Mouse (Mus musculus) stomach, embryonic 16.5 days (tissue): Measurements from ENCODE around the gene Slc35d2. TPM values are rescaled to one million over a fixed set of nuclear protein-coding genes. Genes with fewer than 3 reads are reported as not detected.

Experiments used
- ATAC-seq: fragments of 200-750 bp; cut with Nextera tagmentation; 2 replicates; pipeline ENCODE4 v1.8.0; 2017; ENCODE audit warnings: moderate number of reproducible peaks, moderate TSS enrichment; ENCODE audit not compliant: insufficient read depth, low FRiP score
- H3K27ac ChIP-seq: fragments of 300-500 bp; sonication (generic); 2 replicates; pipeline ENCODE4 v1.5.1; 2014; ENCODE audit warnings: low read length
- H3K27me3 ChIP-seq: fragments of 300-500 bp; sonication (generic); 2 replicates; pipeline ENCODE4 v1.6.1; 2014; ENCODE audit warnings: low read length, control low read depth, mixed read lengths; ENCODE audit not compliant: control insufficient read depth, insufficient read depth
- H3K36me3 ChIP-seq: fragments of 300-500 bp; sonication (generic); 2 replicates; pipeline ENCODE4 v1.6.1; 2014; ENCODE audit warnings: low read length; ENCODE audit not compliant: control insufficient read depth, insufficient read depth
- H3K4me1 ChIP-seq: fragments of 300-500 bp; sonication (generic); 2 replicates; pipeline ENCODE4 v1.6.1; 2014; ENCODE audit warnings: low read length, control low read depth, mixed read lengths; ENCODE audit not compliant: control insufficient read depth, insufficient read depth
- H3K4me2 ChIP-seq: fragments of 300-500 bp; sonication (generic); 2 replicates; pipeline ENCODE4 v1.6.1; 2014; ENCODE audit warnings: low read depth, low read length, mixed read lengths
- H3K4me3 ChIP-seq: fragments of 300-500 bp; sonication (generic); replicated peaks from 2 replicates; pipeline ENCODE4 v1.5.1; 2014; ENCODE audit warnings: mild to moderate bottlenecking, low read length
- H3K9ac ChIP-seq: fragments of 300-500 bp; sonication (generic); 2 replicates; pipeline ENCODE4 v1.6.1; 2014; ENCODE audit warnings: low read length
- H3K9me3 ChIP-seq: fragments of 300-500 bp; sonication (generic); replicated peaks from 2 replicates; pipeline ENCODE4 v1.6.1; 2016; ENCODE audit warnings: low read length, control low read depth; ENCODE audit not compliant: control insufficient read depth
- WGBS: fragments of 180-500 bp; shearing (Covaris S2); extraction: QIAGEN DNeasy Blood & Tissue Kit; methylation state at CpG from one replicate; pipeline ENCODE4 v1.1.7; 2014; 5-methylcytosine and 5-hydroxymethylcytosine counted together
- polyA plus RNA-seq: library from polyadenylated mRNA; unstranded; fragments of >200 nt; fragmentation: Nextera tagmentation; extraction: Ambion mirVana; gene quantifications from 2 replicates; pipeline ENCODE4 v1.2.1, GENCODE M21; 2015

Gene Slc35d2
- polyA plus RNA-seq, 1 experiment from 2014 or later: 6.2 TPM

- H3K9me3 ChIP-seq: no peaks in the 10 kb centered on the region
- no peak overlapping the region for H3K27ac ChIP-seq
- no peak overlapping the region for H3K4me3 ChIP-seq
- 67% methylated on average over 3 of the region's 3 CpGs for whole genome bisulfite sequencing
- H3K9ac ChIP-seq: no peak overlapping the region
- no peaks in the 10 kb centered on the region; the same call in 1 of the 2 replicates for H3K27me3 ChIP-seq
- H3K36me3 ChIP-seq: no peaks in the 10 kb centered on the region
- no peaks in the 10 kb centered on the region for H3K4me1 ChIP-seq
- ATAC-seq: no peak
- H3K4me2 ChIP-seq: no peak overlapping the region
These were observed 29.0 kb downstream of the Slc35d2 start for GRCm38 (mm10) chr13:64100186-64100585.

GRCm38 (mm10) chr13:64098992-64099391 is 30.2 kb downstream of the Slc35d2 start:
- no peak overlapping the region for H3K27ac ChIP-seq
- no peak overlapping the region for H3K9ac ChIP-seq
- 72% methylated on average over 9 of the region's 9 CpGs for WGBS
- no peak overlapping the region for H3K4me3 ChIP-seq
- H3K27me3 ChIP-seq: no peaks in the 10 kb centered on the region; the same call in 1 of the 2 replicates
- H3K4me2 ChIP-seq: no peak overlapping the region
- H3K4me1 ChIP-seq: no peaks in the 10 kb centered on the region
- no peaks in the 10 kb centered on the region for H3K36me3 ChIP-seq
- ATAC-seq: no peak
- no peaks in the 10 kb centered on the region for H3K9me3 ChIP-seq

GRCm38 (mm10) chr13:64093341-64093740 is 35.8 kb downstream of the Slc35d2 start:
- Histone ChIP-seq H3K36me3 (no peaks in the 10 kb centered on the region), H3K4me1 (0 out of 2 replicates have a peak, but pooled peaks cover 3% of the 10 kb centered on the region), H3K4me3 (no peak overlapping the region), H3K4me2 (no peak overlapping the region), H3K27ac (no peak overlapping the region), H3K9me3 (no peaks in the 10 kb centered on the region), H3K27me3 (no peaks in the 10 kb centered on the region), H3K9ac (no peak overlapping the region)
- WGBS: 0% methylated on average over 1 of the region's 1 CpGs
- ATAC-seq: no peak

DNA sequence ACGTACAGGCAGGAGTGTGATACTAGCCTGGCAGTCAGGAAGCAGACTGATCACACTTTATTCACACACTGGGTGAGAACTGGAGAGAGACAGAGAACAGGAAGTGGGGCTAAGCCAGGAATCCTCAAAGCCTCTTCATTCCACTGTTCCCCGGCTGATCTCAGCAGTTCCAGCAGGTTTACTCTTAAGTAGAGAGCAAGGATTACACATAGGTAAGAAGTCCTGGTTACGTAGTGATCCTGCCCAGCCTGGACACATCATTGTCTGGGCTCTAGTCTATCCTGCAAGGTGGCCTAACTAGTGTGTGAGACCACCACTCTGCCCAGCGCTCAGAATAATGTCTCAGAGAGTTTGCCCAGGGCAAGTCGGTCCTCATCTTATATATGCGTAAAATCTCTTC is 36.4 kb downstream of the Slc35d2 start:
- Histone ChIP-seq H3K9me3 (no peaks in the 10 kb centered on the region), H3K27ac (no peak overlapping the region), H3K36me3 (no peaks in the 10 kb centered on the region), H3K4me1 (0 out of 2 replicates have a peak, but pooled peaks cover 3% of the 10 kb centered on the region), H3K4me2 (no peak overlapping the region), H3K9ac (no peak overlapping the region), H3K4me3 (no peak overlapping the region), H3K27me3 (no peaks in the 10 kb centered on the region)
- no peak for ATAC-seq
- 69% methylated on average over 6 of the region's 6 CpGs for WGBS

GRCm38 (mm10) chr13:64092141-64092540 is 37.0 kb downstream of the Slc35d2 start:
- Histone ChIP-seq H3K4me2 (no peak overlapping the region), H3K4me1 (0 out of 2 replicates have a peak, but pooled peaks cover 3% of the 10 kb centered on the region), H3K9ac (no peak overlapping the region), H3K27ac (no peak overlapping the region), H3K9me3 (no peaks in the 10 kb centered on the region), H3K27me3 (no peaks in the 10 kb centered on the region), H3K36me3 (no peaks in the 10 kb centered on the region), H3K4me3 (no peak overlapping the region)
- 70% methylated on average over 3 of the region's 3 CpGs for WGBS
- no peak for ATAC-seq

DNA sequence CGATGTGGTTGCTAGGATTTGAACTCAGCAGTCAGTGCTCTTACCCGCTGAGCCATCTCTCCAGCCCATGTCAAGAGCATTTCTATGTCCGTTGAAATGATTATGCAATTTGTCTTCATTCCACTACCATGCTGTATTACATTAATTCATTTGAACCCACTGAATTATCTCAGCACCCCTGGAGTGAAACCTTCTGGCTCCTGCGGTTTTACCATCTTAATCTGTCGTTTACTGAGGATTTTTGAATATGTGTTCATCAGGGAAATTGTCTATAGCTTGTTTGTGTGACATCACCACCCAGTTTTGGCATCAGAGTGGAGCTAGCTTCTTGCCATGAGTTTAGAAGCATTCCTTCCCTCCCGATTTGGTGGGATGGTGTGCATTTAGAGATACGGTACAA is 38.2 kb downstream of the Slc35d2 start:
- ATAC-seq: no peak
- 72% methylated on average over 7 of the region's 7 CpGs for WGBS
- Histone ChIP-seq H3K36me3 (no peaks in the 10 kb centered on the region), H3K27me3 (no peaks in the 10 kb centered on the region), H3K27ac (no peak overlapping the region), H3K4me2 (no peak overlapping the region), H3K9ac (no peak overlapping the region), H3K4me1 (0 out of 2 replicates have a peak, but pooled peaks cover 3% of the 10 kb centered on the region), H3K4me3 (no peak overlapping the region), H3K9me3 (no peaks in the 10 kb centered on the region)

DNA sequence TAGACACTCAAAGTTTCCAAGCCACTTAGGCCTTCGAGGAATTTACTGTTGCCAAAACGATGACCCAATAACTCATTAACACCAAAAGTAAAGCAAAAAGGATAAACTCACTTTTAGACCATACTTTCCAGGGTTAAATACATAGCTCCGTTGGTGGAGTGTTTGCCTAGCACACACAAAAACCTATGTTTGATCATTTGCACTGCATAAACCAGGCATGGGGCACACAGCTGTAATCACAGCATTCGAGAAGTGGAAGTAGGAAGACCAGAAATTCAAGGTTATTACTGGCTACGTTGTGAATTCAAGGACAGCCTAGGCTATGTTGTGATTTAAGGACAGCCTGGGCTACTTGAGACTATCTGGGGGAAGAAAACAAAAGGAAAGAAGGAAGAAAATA is 38.9 kb downstream of the Slc35d2 start:
- WGBS: 61% methylated on average over 5 of the region's 5 CpGs
- Histone ChIP-seq H3K4me1 (0 out of 2 replicates have a peak, but pooled peaks cover 3% of the 10 kb centered on the region), H3K4me3 (no peak overlapping the region), H3K9me3 (no peaks in the 10 kb centered on the region), H3K27me3 (no peaks in the 10 kb centered on the region), H3K9ac (no peak overlapping the region), H3K27ac (no peak overlapping the region), H3K4me2 (no peak overlapping the region), H3K36me3 (no peaks in the 10 kb centered on the region)
- no peak for ATAC-seq

GRCm38 (mm10) chr13:64089130-64089529 is 40.0 kb downstream of the Slc35d2 start, which contains the start of gene Hsd17b3:
TSS of gene Hsd17b3 (minus strand) at chr13:64089230.
- 73% methylated on average over 4 of the region's 4 CpGs for WGBS
- no peaks in the 10 kb centered on the region for H3K9me3 ChIP-seq
- H3K36me3 ChIP-seq: no peaks in the 10 kb centered on the region
- no peak within 1 kb of the TSS for H3K4me3 ChIP-seq
- H3K4me1 ChIP-seq: 0 out of 2 replicates have a peak, but pooled peaks cover 3% of the 10 kb centered on the region
- H3K27me3 ChIP-seq: no peaks in the 10 kb centered on the region
- no peak for ATAC-seq
- H3K9ac ChIP-seq: no peak within 1 kb of the TSS
- H3K4me2 ChIP-seq: no peak within 1 kb of the TSS
- no peak within 1 kb of the TSS for H3K27ac ChIP-seq

DNA sequence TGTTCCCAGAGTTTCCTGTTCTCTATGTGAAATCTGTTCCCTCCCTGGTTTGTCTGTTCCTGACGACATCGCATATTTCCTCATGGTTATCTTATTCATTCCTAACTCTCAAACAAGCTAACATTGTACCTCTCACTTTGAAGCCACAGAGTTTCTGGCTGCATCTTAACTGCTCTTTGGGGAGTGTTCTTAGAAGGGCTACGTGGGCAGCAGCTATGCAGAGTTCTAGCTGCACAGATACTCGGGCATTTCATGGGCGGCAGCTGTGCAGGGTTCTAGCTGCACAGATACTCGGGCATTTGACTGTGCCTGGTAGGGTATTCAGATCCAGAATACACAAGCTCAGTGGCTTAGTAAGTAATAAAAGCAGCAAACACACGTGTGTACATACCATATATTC is 41.1 kb downstream of the Slc35d2 start:
- Histone ChIP-seq H3K27me3 (no peaks in the 10 kb centered on the region), H3K9me3 (no peaks in the 10 kb centered on the region), H3K27ac (no peak overlapping the region), H3K36me3 (no peaks in the 10 kb centered on the region), H3K4me2 (no peak overlapping the region), H3K4me1 (0 out of 2 replicates have a peak, but pooled peaks cover 3% of the 10 kb centered on the region), H3K9ac (no peak overlapping the region), H3K4me3 (no peak overlapping the region)
- ATAC-seq: no peak
- WGBS: 69% methylated on average over 7 of the region's 7 CpGs
